Mouse (Mus musculus): ENCODE measurements around the gene Prm3.
A peak's percentile ranks its signal among the peaks of the same experiment; 100 is the strongest.

Gene Prm3

GRCm38 (mm10) chr16:10796034-10796433, 5.3 kb upstream of the Prm3 start, which contains the start of gene Prm2:
Gene Prm2, minus strand, starts transcription at chr16:10796134.
- no peak for DNase-seq

DNA sequence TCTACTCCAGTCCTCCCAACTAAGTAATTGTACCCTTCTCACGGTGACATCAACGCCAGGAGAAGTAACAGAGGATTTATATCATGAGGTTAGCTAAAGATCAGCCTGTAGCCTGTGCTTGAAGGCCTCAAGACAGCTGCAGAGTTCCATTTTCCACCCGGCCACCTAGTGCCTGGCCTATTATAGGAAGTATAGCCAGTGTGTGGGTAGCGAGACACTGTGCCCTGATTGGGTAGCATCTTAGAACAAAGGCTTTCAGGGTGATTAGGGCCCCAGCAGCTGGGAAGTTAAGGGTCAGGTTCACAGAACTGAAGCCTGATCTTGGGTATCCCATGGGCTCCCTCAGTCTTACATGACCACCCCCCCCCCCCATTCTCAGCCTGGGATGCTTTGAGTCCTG, 1.8 kb downstream of the Prm3 start:
- DNase-seq = no peak

DNA sequence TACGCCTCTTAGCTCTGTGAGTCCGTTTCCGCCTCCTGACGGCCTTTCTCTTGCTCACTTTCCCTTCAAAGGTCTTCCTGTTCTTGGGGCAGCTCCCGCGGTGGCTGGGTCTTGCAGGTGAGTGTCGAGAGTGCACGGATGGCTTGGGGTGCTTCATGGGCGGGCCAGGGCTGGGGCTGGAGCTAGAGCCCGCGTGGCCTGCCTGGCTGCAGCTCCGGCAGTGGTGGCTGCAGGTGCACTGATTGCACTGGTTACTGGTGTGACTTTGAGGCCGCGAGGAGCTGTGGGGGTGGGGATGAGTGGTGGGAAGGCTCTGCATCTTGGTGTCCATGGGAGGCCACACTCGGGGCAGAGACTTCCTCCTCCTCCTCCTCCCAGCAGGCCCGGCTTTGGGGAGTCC, 2.4 kb downstream of the Prm3 start, which contains the start of gene Tnp2:
TSS of gene Tnp2 (minus strand) at position 390 of the 400 bp plus-strand sequence.
- no peak for DNase-seq

DNA sequence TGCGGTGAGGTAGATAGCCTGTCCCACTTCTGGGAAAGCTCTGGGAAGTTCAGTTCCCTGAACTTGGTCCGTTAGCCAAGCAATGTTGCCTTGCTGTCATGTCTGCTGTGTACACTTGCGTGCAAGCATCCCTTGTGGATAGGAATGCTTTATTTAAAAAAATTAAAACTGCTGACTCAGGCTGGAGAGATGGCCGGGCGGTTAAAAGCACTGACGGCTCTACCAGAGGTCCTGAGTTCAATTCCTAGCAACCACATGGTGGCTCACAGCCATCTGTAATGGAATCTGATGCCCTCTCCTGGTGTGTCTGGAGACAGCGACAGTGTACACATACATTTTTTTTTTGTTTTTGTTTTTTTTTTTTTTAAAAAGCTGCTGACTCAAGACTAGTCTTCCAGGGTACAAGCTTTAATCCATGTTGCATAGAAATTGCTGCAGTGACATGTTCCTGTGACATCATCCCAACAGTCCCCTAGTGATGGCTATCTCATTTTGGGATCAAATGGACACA, 3.1 kb downstream of the Prm3 start:
- no peak for DNase-seq

DNA sequence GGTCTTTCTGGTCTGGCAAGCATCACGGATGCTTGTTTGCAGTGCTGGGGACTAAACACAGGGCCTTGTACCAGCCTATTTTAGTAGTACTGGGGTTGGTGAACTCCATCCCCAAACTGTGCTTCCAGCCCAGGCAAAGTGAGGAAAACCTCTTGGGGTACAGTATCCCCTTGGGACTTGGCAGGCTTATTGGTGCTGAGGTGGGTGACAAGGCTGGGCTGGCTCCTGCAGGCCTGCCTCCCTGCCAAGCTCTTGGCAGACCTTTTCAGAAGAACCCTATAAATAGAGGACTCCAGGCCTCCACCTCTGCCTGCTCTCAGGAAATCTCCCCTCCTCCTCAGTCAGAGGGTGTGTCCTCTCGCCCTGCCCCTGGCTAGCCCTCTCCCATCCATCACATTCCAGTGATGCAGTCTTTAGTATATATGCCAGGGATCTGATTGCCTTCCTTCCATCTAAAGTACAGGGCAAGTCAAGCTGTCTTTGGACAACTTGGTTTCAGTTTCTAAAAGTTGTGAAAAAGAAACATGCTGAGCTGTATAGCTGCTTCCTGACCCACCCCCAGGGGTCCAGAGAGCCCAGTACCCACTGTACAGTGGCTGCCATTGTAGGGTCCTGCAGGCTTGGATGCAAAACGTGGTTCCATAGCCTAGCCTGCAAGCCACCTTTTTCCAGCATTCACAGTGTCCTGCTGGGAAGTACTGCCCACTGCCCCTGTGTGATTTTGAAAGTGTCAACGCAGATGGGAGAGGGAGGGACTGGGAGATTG, 3.7 kb downstream of the Prm3 start:
- DNase-seq = no peak

DNA sequence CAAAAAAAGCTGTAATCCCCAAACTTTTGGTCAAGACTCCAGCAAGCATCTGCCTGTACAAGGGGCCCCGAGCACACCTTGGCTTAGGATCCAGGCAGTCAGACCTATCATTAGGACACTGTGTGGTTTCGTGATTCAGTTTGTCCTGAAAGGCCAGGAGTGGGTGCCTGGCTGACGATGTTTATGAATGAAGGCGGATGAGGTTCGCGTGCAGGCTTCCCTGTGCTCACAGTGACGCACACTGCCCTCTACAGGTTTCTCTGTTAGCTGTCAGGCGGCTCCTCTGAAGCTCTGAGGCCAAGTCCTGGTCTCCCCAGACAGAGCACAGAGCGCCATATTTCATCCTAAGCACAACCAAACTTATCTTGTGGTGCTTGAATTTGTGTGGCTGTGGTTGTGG, 4.4 kb downstream of the Prm3 start:
- DNase-seq = peak; percentile 85

DNA sequence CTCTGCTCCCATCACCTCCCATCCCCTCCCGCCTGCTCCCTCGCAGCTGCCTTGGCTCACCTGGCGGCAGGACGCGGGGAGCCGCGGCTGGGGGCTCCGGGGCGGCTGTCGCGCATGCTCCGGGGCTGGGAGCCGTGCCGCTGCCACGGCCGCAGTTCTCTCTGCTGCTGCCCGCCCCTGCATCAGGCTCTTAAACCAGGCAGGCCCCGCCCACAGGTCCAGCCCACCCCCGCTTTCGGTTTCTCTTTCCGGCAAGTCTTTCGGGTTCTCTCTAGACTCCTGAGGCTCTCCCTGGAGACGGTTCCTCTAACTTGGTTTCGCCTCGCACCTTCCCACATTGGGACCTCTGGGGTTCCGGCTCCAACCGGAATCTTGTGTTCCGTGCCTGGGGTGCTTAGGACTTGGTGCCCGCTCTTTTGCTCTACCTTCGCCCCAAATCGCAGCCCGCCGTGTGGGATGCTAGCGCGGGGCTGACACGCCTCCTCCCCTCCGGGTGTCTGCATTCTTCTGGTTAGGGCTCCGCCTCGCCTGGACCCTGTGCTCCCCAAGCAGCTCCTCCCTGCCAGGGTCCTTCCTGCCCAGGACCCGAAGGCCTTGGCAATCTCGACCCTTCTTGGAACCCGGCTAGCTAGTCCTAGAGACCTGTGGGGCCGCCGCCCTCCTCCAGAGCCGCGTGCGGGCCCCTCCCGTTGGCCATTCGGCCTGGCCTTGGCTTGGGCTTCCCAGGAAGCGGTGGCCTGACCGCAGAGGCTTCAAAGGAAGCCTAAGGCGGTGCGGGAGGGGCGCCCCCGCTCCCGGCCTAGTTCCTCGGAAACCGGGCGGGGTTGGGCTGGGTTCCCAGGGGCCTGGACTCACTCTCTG, 5.1 kb downstream of the Prm3 start, which contains the start of gene Socs1:
TSS of gene Socs1 (minus strand) at position 166 of the 861 bp plus-strand sequence.
- peak; percentile 79 for DNase-seq

DNA sequence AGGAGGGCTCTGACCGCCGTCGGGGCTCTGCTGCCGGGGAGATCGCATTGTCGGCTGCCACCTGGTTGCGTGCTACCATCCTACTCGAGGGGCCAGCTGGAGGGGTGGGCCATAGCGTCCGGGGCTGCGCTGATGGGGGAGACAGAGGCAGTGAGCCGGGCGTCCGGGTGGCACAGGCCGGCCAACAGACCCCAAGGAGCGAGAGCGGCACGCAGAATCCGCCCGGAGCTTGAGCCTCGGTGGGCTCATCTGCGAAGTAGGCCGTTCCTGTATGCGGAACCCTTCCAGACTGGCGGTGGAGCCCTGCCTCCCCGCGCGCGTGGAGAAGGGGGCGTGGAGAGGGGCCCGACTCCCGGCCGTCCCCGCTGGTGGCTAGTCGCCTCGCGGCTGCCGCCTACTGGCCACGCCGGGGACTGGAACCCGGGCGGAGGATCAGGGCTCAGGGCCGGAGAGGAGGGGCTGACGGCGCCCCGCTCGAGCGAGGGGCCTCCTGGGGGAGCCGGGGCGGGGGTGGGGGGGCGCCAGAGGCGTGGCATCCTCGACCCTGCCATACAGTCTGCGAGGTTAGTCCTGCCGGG, 5.8 kb downstream of the Prm3 start:
- DNase-seq = peak; percentile 78

GRCm38 (mm10) chr16:10783883-10784792, 6.6 kb downstream of the Prm3 start:
- DNase-seq = peak; percentile 18

- DNase-seq = no peak
These were observed 7.3 kb downstream of the Prm3 start for GRCm38 (mm10) chr16:10783451-10783850.

DNA sequence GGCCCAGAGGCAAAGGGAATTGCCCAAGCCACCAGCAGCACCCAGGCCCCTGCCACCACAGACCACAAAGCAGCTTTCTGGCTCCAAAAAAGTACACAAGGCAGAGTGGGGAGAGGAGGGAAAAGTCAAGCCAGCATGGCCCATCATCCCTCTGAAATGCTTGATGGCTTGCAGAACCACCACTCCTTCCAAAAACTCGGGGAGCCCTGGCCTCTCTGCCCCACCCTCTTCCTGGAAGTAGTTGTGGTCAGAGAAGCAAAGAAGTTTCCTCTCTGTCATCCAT, 7.6 kb downstream of the Prm3 start:
- DNase-seq = no peak

DNA sequence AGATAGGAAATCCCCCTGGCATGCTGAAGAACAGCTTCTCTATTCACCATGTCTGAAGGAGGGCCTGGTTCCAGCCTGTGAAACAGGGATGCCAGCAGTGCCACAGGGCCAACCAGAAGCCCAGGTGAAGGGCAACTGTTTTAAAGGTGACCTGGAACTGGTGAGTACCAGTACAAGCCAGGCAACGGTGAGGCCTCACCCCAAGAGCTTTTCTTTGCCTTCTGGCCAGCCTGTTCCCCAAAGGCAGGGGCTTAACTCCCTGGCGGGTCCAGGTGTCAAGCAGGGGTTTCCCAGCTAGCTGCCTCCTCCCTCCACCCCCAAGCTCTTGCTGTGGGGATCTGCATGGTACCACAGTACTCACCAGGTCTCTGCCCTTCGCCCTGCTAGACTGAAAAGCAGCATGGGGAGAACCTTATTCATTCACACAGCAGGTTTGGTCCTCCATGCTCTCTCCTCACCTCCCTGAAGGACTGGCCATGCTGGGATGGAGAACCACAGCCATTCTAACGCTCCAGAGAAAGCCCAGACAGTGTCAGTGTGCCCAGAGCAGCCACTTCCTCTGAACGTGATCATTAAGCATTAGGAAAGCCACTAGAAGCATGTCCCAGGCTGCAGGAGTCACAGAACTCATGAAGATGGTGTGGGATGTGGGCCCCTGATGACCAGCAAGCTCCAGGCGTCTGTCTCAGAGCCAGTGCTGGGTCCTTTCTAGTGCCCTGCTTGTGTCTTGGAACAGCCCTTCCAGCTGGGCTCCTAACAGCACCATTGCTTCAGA, 8.2 kb downstream of the Prm3 start:
- DNase-seq = no peak

DNA sequence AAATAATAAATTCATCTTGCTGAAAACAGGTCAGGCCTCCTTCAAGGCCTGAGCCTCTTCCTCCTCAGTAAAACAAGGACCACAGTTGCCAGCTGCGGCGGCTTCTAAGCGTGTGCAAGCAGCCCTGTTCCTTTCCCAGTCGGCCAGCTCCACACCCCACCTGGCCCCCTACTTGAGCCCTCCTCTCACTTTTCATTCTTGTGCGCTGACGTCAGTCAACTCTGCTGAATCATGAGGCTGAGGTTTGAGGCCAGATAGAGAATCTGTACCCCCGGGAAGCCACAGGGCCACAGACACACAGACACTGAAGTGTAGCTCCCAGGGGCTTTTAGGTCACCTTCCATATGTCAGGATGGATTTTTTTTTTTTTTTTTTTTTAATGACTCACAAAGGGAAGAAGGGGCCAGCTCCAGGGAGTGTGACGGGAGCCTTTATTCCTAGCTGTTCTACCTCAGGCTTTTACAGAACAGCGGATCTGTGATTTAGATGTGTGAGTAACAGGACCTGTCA, 8.8 kb downstream of the Prm3 start:
- no peak for DNase-seq

DNA sequence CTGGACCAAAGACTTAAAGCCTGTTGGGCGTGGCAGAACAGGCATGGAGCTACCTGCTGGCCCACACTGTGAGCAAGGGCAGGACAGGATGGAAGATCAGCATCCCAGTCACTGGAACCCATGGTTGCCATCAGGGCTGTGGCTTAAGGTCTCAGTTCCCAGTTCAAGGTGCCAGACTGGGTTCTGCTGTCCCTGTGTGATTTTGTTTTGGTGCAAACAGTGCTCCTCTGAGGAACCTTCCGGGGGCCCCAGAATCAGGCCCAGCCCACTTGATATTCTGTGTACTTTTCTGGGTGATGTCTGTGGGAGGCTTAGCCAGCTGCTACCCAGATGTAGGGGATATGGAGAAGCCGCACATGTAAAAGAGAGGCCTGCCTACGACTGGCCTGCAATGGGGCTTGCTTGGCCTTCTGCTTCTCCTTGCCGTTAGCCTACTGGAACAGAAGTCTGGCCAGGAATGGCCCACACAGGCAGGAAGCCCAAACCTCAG, 10.0 kb downstream of the Prm3 start:
- DNase-seq = no peak

- DNase-seq = no peak
These were observed 13.0 kb downstream of the Prm3 start for GRCm38 (mm10) chr16:10777579-10778160.

DNA sequence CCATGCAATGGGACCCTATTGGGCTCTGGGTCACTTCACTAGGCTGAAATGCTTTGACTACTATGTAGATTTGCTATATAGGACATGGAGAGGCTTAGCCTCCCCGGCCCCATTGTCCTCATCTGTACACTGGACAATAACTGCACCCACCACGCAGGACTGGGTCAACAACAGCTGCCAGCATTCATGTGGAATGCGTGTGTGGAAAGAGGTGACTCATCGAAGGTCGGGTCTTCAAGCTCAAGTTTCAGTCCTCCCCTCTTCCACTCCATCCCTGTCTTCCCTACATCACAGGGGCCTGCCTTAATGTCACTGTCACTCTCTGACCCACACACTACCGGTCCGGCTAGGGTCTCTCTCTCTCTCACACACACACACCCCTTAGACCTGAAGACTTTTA, 14.4 kb downstream of the Prm3 start:
- no peak for DNase-seq

DNA sequence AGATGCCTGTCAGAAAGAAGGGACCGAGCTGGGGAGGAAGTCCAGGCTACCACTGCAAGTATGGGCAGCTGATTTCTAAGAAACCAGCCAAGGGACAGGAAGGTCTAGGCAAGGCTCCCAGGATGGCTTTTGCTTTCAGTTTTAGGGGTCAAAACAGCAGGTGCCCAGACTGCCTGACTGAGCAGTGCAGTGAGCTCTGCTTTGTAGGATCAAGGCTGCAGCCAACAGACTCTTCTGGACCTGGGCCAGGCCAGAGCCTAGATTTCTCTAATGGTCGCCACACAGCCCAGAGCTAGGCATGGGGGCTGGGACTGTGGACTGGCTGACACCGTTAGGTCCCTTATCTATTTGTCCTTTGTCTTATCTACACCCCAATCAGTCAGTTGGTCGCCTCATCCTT, 16.0 kb downstream of the Prm3 start:
- no peak for DNase-seq

DNA sequence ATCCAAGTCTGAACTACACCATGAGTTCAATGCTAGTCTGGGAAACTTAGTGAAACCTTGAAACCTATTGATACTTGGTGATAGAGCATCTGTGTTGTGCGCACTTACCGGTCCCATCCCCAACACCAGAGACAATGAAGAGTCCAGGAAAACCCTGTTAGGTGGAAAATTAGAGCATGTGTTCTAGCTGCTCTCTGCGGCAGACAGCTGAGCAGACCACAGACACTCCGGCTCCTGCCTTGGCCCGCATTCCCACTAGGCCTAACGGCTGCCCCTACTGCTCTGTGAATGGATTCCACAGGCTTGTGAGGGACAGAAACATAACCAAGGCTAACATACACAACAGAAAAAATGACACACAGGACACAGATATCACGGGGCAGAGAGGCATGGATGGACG, 17.2 kb downstream of the Prm3 start:
- DNase-seq = no peak

DNA sequence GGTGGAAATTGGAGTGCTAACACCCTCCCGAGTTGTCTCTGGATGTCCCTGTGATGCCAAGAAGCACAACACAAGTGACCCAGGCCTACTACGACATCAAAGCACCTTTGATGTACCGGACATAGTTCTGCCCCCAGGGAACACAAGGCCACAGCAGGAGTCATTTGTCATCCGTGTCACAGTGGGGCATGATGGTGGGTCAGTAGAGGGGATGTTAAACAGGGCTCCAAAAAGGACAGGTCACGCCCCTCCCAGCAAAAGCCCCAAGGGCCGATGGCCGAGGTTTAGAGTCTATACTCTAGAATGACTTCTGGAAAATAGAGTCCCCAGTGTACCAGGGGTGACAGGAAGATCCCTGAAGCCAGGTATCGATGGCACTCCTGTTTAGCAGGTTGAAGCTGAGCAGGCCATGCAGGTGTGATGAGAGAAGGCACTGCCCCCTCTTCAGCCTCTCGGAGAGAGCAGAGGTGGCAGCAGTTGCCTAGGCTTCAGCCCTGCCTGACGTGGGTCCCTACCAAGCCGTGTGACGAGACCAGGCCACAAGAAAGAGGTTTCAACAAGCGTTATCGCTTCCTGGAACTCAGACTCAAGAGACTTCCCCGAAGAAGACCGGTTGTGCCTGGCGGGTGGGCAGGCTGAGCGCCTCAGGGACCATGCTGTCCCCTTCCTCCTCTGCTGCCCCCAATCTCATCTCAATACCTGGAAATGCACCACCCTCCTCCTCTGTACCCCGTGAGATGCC, 18.8 kb downstream of the Prm3 start:
- no peak for DNase-seq

Measured in right cerebral cortex, adult 18-20 months (tissue).